Mouse (Mus musculus): ENCODE measurements around the gene Slc35f5. TPM values are rescaled to one million over a fixed set of nuclear protein-coding genes. Genes with fewer than 3 reads are reported as not detected.

Slc35f5 gene
- polyA plus RNA-seq, 1 experiment = 26.6 TPM

- DNase-seq (ENCODE audit: low read depth) = no peak
- TF ChIP-seq CTCF (IDR thresholded peaks at IDR 0.05; ENCODE audit: borderline replicate concordance, extremely low read depth, insufficient read depth, insufficient read length) = no peak
- TF ChIP-seq POLR2A (IDR thresholded peaks at IDR 0.05; ENCODE audit: borderline replicate concordance, extremely low read depth, insufficient read depth, insufficient read length, poor library complexity, severe bottlenecking) = no peak
Measured at GRCm38 (mm10) chr1:125575458-125576114, 15.2 kb downstream of the Slc35f5 start.

- DNase-seq (ENCODE audit: low read depth) = no peak
- TF ChIP-seq CTCF (IDR thresholded peaks at IDR 0.05; ENCODE audit: borderline replicate concordance, extremely low read depth, insufficient read depth, insufficient read length) (no peak), POLR2A (IDR thresholded peaks at IDR 0.05; ENCODE audit: borderline replicate concordance, extremely low read depth, insufficient read depth, insufficient read length, poor library complexity, severe bottlenecking) (no peak)
Measured at GRCm38 (mm10) chr1:125576965-125577364, 16.6 kb downstream of the Slc35f5 start.

GRCm38 (mm10) chr1:125578091-125578490, 17.7 kb downstream of the Slc35f5 start:
- no peak for DNase-seq (ENCODE audit: low read depth)
- TF ChIP-seq POLR2A (IDR thresholded peaks at IDR 0.05; ENCODE audit: borderline replicate concordance, extremely low read depth, insufficient read depth, insufficient read length, poor library complexity, severe bottlenecking) (no peak), CTCF (IDR thresholded peaks at IDR 0.05; ENCODE audit: borderline replicate concordance, extremely low read depth, insufficient read depth, insufficient read length) (no peak)

GRCm38 (mm10) chr1:125581134-125581533, 20.7 kb downstream of the Slc35f5 start:
- TF ChIP-seq CTCF (IDR thresholded peaks at IDR 0.05; ENCODE audit: borderline replicate concordance, extremely low read depth, insufficient read depth, insufficient read length) (no peak), POLR2A (IDR thresholded peaks at IDR 0.05; ENCODE audit: borderline replicate concordance, extremely low read depth, insufficient read depth, insufficient read length, poor library complexity, severe bottlenecking) (no peak)
- no peak for DNase-seq (ENCODE audit: low read depth)

GRCm38 (mm10) chr1:125603620-125604019, 43.2 kb downstream of the Slc35f5 start:
- no peak for DNase-seq (ENCODE audit: low read depth)
- TF ChIP-seq CTCF (IDR thresholded peaks at IDR 0.05; ENCODE audit: borderline replicate concordance, extremely low read depth, insufficient read depth, insufficient read length) (no peak), POLR2A (IDR thresholded peaks at IDR 0.05; ENCODE audit: borderline replicate concordance, extremely low read depth, insufficient read depth, insufficient read length, poor library complexity, severe bottlenecking) (no peak)

GRCm38 (mm10) chr1:125607087-125607803, 46.9 kb downstream of the Slc35f5 start:
- DNase-seq (ENCODE audit: low read depth) = peak; percentile 94
- no peak for TF ChIP-seq POLR2A (IDR thresholded peaks at IDR 0.05; ENCODE audit: borderline replicate concordance, extremely low read depth, insufficient read depth, insufficient read length, poor library complexity, severe bottlenecking)
- TF ChIP-seq CTCF (IDR thresholded peaks at IDR 0.05; ENCODE audit: borderline replicate concordance, extremely low read depth, insufficient read depth, insufficient read length) = peak; percentile 97

GRCm38 (mm10) chr1:125624376-125625076, 64.1 kb downstream of the Slc35f5 start:
- DNase-seq (ENCODE audit: low read depth) = peak; percentile 18
- TF ChIP-seq POLR2A (IDR thresholded peaks at IDR 0.05; ENCODE audit: borderline replicate concordance, extremely low read depth, insufficient read depth, insufficient read length, poor library complexity, severe bottlenecking) (no peak), CTCF (IDR thresholded peaks at IDR 0.05; ENCODE audit: borderline replicate concordance, extremely low read depth, insufficient read depth, insufficient read length) (no peak)

- no peak for TF ChIP-seq CTCF (IDR thresholded peaks at IDR 0.05; ENCODE audit: borderline replicate concordance, extremely low read depth, insufficient read depth, insufficient read length)
- no peak for TF ChIP-seq POLR2A (IDR thresholded peaks at IDR 0.05; ENCODE audit: borderline replicate concordance, extremely low read depth, insufficient read depth, insufficient read length, poor library complexity, severe bottlenecking)
- DNase-seq (ENCODE audit: low read depth) = peak; percentile 88
Measured at GRCm38 (mm10) chr1:125639501-125640253, 79.3 kb downstream of the Slc35f5 start.

GRCm38 (mm10) chr1:125643643-125644042, 83.2 kb downstream of the Slc35f5 start:
- TF ChIP-seq CTCF (IDR thresholded peaks at IDR 0.05; ENCODE audit: borderline replicate concordance, extremely low read depth, insufficient read depth, insufficient read length) (no peak), POLR2A (IDR thresholded peaks at IDR 0.05; ENCODE audit: borderline replicate concordance, extremely low read depth, insufficient read depth, insufficient read length, poor library complexity, severe bottlenecking) (no peak)
- DNase-seq (ENCODE audit: low read depth) = peak; percentile 30

Other genes with a start within 250 kb of the Slc35f5 start
- gene Actr3, start 124.9 kb upstream of the Slc35f5 start, polyA plus RNA-seq (2012; rRNA removed) = 89.6 and 133 TPM in 2 replicates
- gene Gpr39, start 116.4 kb downstream of the Slc35f5 start, polyA plus RNA-seq (2012; rRNA removed) = 0.14 and 0.22 TPM in 2 replicates

Data from brain, embryonic 14.5 days (tissue).